Mouse (Mus musculus) kidney, adult 9 months (tissue): ENCODE measurements at regions not wholly inside any gene's neighbourhood (a gene's known extent, or its start where the extent isn't known, plus 50 kb on each side); places are given as distances from the start of the nearest gene placed in this dataset.

Experiments used
- DNase-seq: peaks from one replicate; pipeline ENCODE4 v3.0.0; 2022

- peak; percentile 90 for DNase-seq
Observed at GRCm38 (mm10) chr9:32006350-32006749, 93.1 kb upstream of the Barx2 start.

GRCm38 (mm10) chr9:32010953-32011770 is 97.9 kb upstream of the Barx2 start:
- peak; percentile 86 for DNase-seq

GRCm38 (mm10) chr9:32016286-32016685 is 99.7 kb upstream of the Arhgap32 start:
- DNase-seq = no peak

- DNase-seq = no peak
Observed at GRCm38 (mm10) chr9:32018020-32018419, 97.9 kb upstream of the Arhgap32 start.

GRCm38 (mm10) chr9:32019786-32020185 is 96.2 kb upstream of the Arhgap32 start:
- no peak for DNase-seq

- no peak for DNase-seq
Observed at GRCm38 (mm10) chr9:32020942-32021731, 94.8 kb upstream of the Arhgap32 start.

GRCm38 (mm10) chr9:32021755-32022154 is 94.2 kb upstream of the Arhgap32 start:
- DNase-seq = no peak

- no peak for DNase-seq
Observed at GRCm38 (mm10) chr9:32022996-32023395, 92.9 kb upstream of the Arhgap32 start.

- DNase-seq = peak; percentile 46
Observed at GRCm38 (mm10) chr9:32024767-32025166, 91.2 kb upstream of the Arhgap32 start.

- peak; percentile 47 for DNase-seq
Observed at GRCm38 (mm10) chr9:32027962-32028361, 88.0 kb upstream of the Arhgap32 start.

GRCm38 (mm10) chr9:32029001-32029400 is 86.9 kb upstream of the Arhgap32 start:
- no peak for DNase-seq

GRCm38 (mm10) chr9:32029786-32030185 is 86.2 kb upstream of the Arhgap32 start:
- no peak for DNase-seq

- no peak for DNase-seq
Observed at GRCm38 (mm10) chr9:32030203-32030602, 85.7 kb upstream of the Arhgap32 start.

- peak; percentile 81 for DNase-seq
Observed at GRCm38 (mm10) chr9:32031950-32032453, 83.9 kb upstream of the Arhgap32 start.

- peak; percentile 39 for DNase-seq
Observed at GRCm38 (mm10) chr9:32032521-32033185, 83.3 kb upstream of the Arhgap32 start.

GRCm38 (mm10) chr9:32033937-32034336 is 82.0 kb upstream of the Arhgap32 start:
- DNase-seq = no peak

GRCm38 (mm10) chr9:32039999-32040398 is 75.9 kb upstream of the Arhgap32 start:
- DNase-seq = no peak

- peak; percentile 81 for DNase-seq
Observed at GRCm38 (mm10) chr9:32043344-32043743, 72.6 kb upstream of the Arhgap32 start.

GRCm38 (mm10) chr9:32046791-32047190 is 69.1 kb upstream of the Arhgap32 start:
- DNase-seq = no peak

- DNase-seq = peak; percentile 81
Observed at GRCm38 (mm10) chr9:32048941-32049340, 67.0 kb upstream of the Arhgap32 start.

GRCm38 (mm10) chr9:32049546-32049945 is 66.4 kb upstream of the Arhgap32 start:
- DNase-seq = peak; percentile 60

- DNase-seq = no peak
Observed at GRCm38 (mm10) chr9:32053886-32054615, 61.9 kb upstream of the Arhgap32 start.
